Mouse (Mus musculus): ENCODE results near the gene Ccnjl. TPM values are rescaled to one million over a fixed set of nuclear protein-coding genes. Genes with fewer than 3 reads are reported as not detected.

Gene Ccnjl
- polyA plus RNA-seq, 1 experiment: 7.9 TPM

DNA sequence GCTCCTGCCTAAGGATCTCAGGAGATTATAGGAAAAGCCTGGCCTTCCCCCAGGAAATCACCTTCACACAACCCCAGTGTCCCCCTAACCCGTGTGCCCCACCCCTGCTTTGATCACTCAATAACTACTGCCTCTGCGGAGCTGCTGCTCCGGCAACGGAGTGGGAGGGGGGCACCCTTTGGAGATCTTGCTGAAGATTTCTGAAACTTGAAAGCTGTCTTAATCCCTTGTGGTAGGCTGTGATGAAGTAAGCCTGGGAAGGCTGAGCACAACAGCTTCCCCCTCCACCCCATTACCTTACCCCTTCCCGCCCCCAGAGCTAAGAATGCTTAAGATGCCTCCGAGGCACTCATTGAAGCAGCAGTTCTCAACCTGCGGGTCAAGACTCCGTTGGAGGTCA lies 37.3 kb downstream of the Ccnjl start:
- H3K36me3 ChIP-seq (ENCODE audit: control insufficient read depth, insufficient read depth, low read length): peaks cover 4% of the 10 kb centered on the region; the same call in 1 of the 2 replicates
- WGBS: 66% methylated on average over 8 of the region's 8 CpGs
- H3K27ac ChIP-seq (ENCODE audit: insufficient read depth, low read depth, low read length): no peak overlapping the region
- no peaks in the 10 kb centered on the region for H3K27me3 ChIP-seq (ENCODE audit: control insufficient read depth, insufficient read depth, low read length)
- H3K4me1 ChIP-seq (ENCODE audit: control insufficient read depth, insufficient read depth, insufficient read length, low read length): peaks cover 2% of the 10 kb centered on the region; the same call in 1 of the 2 replicates
- no peak overlapping the region for H3K4me3 ChIP-seq (ENCODE audit: low read depth, low read length)
- TF ChIP-seq POLR2A (IDR thresholded peaks at IDR 0.05; ENCODE audit: low read depth, low read length) (no peak), CTCF (IDR thresholded peaks at IDR 0.05; ENCODE audit: extremely low read depth, insufficient read length, insufficient replicate concordance, low read depth, low read length) (no peak)

DNA sequence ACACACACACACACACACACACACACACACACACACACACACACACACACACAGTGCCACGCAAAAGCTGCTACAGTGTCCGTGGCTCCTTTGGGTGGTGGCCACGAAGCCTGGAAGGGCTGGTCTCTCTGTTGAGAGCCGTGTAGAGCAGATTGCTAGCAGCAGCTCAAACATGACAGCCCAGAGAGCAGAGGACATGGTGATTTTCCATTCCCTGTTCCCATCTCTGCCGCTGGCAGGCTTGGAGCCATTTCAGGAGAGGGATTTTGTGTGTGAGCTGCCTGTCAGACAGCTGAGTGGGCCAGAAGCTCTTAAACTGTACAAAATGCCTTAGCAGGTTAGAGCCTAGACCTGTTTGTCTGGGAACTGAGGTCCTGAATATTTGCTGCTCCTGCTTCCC lies 38.1 kb downstream of the Ccnjl start:
- 77% methylated on average over 5 of the region's 5 CpGs for WGBS
- no peak for TF ChIP-seq CTCF (IDR thresholded peaks at IDR 0.05; ENCODE audit: extremely low read depth, insufficient read length, insufficient replicate concordance, low read depth, low read length)
- no peak for TF ChIP-seq POLR2A (IDR thresholded peaks at IDR 0.05; ENCODE audit: low read depth, low read length)
- Histone ChIP-seq H3K4me1 (ENCODE audit: control insufficient read depth, insufficient read depth, insufficient read length, low read length) (peaks cover 2% of the 10 kb centered on the region; the same call in 1 of the 2 replicates), H3K27ac (ENCODE audit: insufficient read depth, low read depth, low read length) (no peak overlapping the region), H3K27me3 (ENCODE audit: control insufficient read depth, insufficient read depth, low read length) (no peaks in the 10 kb centered on the region), H3K36me3 (ENCODE audit: control insufficient read depth, insufficient read depth, low read length) (peaks cover 4% of the 10 kb centered on the region; the same call in 1 of the 2 replicates), H3K4me3 (ENCODE audit: low read depth, low read length) (no peak overlapping the region)

DNA sequence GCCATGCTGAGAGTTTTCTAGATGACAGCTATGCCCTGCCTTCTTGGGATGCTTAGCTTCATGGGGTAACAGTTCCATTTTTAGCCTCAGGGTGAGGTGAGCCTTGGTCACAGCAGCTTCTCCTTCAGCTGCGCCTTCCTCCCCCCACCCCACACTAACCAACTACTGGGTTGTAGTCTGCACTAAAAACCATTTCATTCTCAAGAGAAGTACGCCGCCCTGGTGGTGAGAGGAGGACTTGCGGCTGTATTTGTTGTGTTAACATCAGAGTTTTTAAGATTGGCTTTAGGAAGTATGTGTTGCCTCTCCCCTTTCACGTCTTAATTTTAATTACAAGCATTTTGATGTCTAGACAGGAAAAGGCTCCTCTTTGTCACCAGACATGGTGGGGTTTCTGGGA lies 39.7 kb downstream of the Ccnjl start:
- peaks cover 2% of the 10 kb centered on the region; the same call in 1 of the 2 replicates for H3K4me1 ChIP-seq (ENCODE audit: control insufficient read depth, insufficient read depth, insufficient read length, low read length)
- WGBS: 44% methylated on average over 5 of the region's 5 CpGs
- TF ChIP-seq POLR2A (IDR thresholded peaks at IDR 0.05; ENCODE audit: low read depth, low read length): no peak
- TF ChIP-seq CTCF (IDR thresholded peaks at IDR 0.05; ENCODE audit: extremely low read depth, insufficient read length, insufficient replicate concordance, low read depth, low read length): peak; percentile 73; the same call in 1 of the 2 replicates

DNA sequence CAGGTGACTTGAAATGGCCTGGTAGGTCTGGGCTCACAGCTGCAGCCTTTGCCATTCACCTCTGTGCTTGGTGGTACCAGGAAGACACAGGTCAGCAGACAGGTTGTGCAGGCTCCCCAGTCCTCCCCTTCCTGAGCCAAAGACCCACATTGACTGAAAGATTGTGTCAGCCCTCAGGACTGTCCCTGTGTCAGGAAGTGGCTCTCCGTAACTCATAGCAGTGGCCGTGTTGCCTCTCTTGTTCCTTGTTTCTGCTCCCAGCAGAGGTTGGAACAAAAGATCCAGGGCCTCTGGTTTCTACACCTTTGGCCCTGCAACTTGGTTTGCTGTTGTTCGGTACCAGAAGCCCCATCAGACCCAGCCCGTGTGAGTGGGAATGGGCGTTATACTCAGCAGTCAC lies 40.6 kb downstream of the Ccnjl start:
- H3K27me3 ChIP-seq (ENCODE audit: control insufficient read depth, insufficient read depth, low read length): no peaks in the 10 kb centered on the region
- 84% methylated on average over 5 of the region's 5 CpGs for WGBS
- TF ChIP-seq POLR2A (IDR thresholded peaks at IDR 0.05; ENCODE audit: low read depth, low read length) (no peak), CTCF (IDR thresholded peaks at IDR 0.05; ENCODE audit: extremely low read depth, insufficient read length, insufficient replicate concordance, low read depth, low read length) (no peak)
- no peak overlapping the region for H3K27ac ChIP-seq (ENCODE audit: insufficient read depth, low read depth, low read length)
- peaks cover 2% of the 10 kb centered on the region; the same call in 1 of the 2 replicates for H3K4me1 ChIP-seq (ENCODE audit: control insufficient read depth, insufficient read depth, insufficient read length, low read length)
- 0 out of 2 replicates have a peak, but pooled peaks cover 2% of the 10 kb centered on the region for H3K36me3 ChIP-seq (ENCODE audit: control insufficient read depth, insufficient read depth, low read length)
- H3K4me3 ChIP-seq (ENCODE audit: low read depth, low read length): no peak overlapping the region

More for the DNA sequence above, 39.7 kb downstream of the Ccnjl start:
- no peak overlapping the region for H3K4me3 ChIP-seq (ENCODE audit: low read depth, low read length)
- H3K27me3 ChIP-seq (ENCODE audit: control insufficient read depth, insufficient read depth, low read length): no peaks in the 10 kb centered on the region
- 0 out of 2 replicates have a peak, but pooled peaks cover 2% of the 10 kb centered on the region for H3K36me3 ChIP-seq (ENCODE audit: control insufficient read depth, insufficient read depth, low read length)
- H3K27ac ChIP-seq (ENCODE audit: insufficient read depth, low read depth, low read length): no peak overlapping the region

DNA sequence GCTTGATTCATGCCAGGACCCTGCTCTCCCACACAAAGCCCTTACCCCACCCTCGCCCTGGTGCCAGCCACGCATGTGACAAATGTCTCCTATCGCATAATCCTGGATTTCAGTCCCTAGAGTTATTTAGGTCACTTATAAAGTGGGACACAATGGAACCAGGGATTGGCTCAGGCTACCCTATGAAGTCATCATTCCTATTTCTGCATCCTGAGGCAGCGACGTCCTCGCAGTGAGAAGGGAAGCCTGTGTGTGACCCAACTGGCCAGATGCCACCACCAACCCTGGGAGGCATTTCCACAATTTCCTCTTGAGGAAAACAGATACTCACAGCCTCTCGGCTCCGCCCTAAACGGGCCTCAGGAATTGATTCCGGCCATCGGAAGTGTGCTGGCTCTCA lies 41.0 kb downstream of the Ccnjl start:
- Histone ChIP-seq H3K27me3 (ENCODE audit: control insufficient read depth, insufficient read depth, low read length) (no peaks in the 10 kb centered on the region), H3K36me3 (ENCODE audit: control insufficient read depth, insufficient read depth, low read length) (no peaks in the 10 kb centered on the region), H3K4me1 (ENCODE audit: control insufficient read depth, insufficient read depth, insufficient read length, low read length) (peaks cover 2% of the 10 kb centered on the region; the same call in 1 of the 2 replicates), H3K4me3 (ENCODE audit: low read depth, low read length) (no peak overlapping the region), H3K27ac (ENCODE audit: insufficient read depth, low read depth, low read length) (no peak overlapping the region)
- TF ChIP-seq CTCF (IDR thresholded peaks at IDR 0.05; ENCODE audit: extremely low read depth, insufficient read length, insufficient replicate concordance, low read depth, low read length): no peak
- no peak for TF ChIP-seq POLR2A (IDR thresholded peaks at IDR 0.05; ENCODE audit: low read depth, low read length)
- 64% methylated on average over 11 of the region's 11 CpGs for WGBS

DNA sequence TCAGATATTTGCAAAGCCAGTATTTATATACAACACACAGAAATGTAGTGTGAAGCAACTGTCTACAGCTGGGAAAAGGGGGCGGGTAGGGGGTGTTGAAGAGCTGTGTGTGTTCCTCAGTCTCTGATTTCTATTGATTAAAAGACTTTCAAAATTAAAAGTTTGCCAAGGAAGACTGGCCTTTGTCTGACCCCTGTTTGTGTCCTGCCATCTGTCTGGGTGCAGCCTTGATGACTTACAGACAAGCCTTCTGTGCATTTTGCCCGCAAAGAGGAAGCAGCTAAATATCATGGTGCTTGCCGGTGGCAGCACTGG lies 46.4 kb downstream of the Ccnjl start:
- 38% methylated on average over 3 of the region's 3 CpGs for WGBS
- H3K4me1 ChIP-seq (ENCODE audit: control insufficient read depth, insufficient read depth, insufficient read length, low read length): no peaks in the 10 kb centered on the region
- H3K4me3 ChIP-seq (ENCODE audit: low read depth, low read length): no peak overlapping the region
- H3K36me3 ChIP-seq (ENCODE audit: control insufficient read depth, insufficient read depth, low read length): peaks cover 2% of the 10 kb centered on the region; the same call in 1 of the 2 replicates
- no peaks in the 10 kb centered on the region for H3K27me3 ChIP-seq (ENCODE audit: control insufficient read depth, insufficient read depth, low read length)
- H3K27ac ChIP-seq (ENCODE audit: insufficient read depth, low read depth, low read length): no peak overlapping the region
- TF ChIP-seq CTCF (IDR thresholded peaks at IDR 0.05; ENCODE audit: extremely low read depth, insufficient read length, insufficient replicate concordance, low read depth, low read length) (no peak), POLR2A (IDR thresholded peaks at IDR 0.05; ENCODE audit: low read depth, low read length) (no peak)

DNA sequence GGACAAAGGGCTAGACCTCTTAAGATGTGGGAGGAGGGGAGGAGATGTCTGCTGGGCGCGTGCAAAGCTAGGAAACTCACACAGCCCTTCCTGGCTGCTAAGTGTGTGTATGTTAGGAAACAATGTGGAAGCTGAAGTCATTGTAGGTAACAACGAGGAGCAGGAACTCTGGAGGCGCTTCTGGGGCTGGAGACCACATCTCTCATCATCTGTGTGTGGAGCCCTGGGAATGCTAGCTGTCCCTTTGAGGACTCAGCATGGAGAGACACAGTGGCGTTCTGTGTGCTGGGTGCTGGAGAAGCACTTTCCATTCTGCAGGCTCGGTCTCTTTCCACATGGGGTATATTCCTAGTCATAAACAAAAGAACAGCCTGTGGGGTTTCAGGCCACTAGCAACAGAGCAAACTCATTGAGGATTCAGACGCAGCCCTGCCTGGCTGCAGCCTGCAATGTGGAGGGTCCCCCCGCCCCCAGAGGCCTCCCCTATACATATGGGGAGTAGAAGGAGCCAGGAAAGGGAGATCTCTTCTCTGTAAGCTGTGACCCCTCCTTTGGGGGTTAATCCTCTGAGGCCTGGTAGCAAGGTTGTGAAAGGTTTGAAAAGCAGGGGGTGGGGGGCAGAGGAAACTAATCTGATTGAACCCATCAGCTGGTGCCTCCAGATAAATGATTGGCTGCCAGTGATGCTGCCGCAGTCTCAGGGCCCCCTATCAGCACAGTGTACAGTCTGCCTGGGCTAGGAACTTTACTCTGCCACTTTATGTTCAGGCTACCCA lies 47.0 kb downstream of the Ccnjl start:
- no peak overlapping the region for H3K4me3 ChIP-seq (ENCODE audit: low read depth, low read length)
- 64% methylated on average over 9 of the region's 9 CpGs for WGBS
- TF ChIP-seq POLR2A (IDR thresholded peaks at IDR 0.05; ENCODE audit: low read depth, low read length) (no peak), CTCF (IDR thresholded peaks at IDR 0.05; ENCODE audit: extremely low read depth, insufficient read length, insufficient replicate concordance, low read depth, low read length) (no peak)
- H3K27me3 ChIP-seq (ENCODE audit: control insufficient read depth, insufficient read depth, low read length): no peaks in the 10 kb centered on the region
- no peak overlapping the region for H3K27ac ChIP-seq (ENCODE audit: insufficient read depth, low read depth, low read length)
- peaks cover 2% of the 10 kb centered on the region; the same call in 1 of the 2 replicates for H3K36me3 ChIP-seq (ENCODE audit: control insufficient read depth, insufficient read depth, low read length)
- H3K4me1 ChIP-seq (ENCODE audit: control insufficient read depth, insufficient read depth, insufficient read length, low read length): no peaks in the 10 kb centered on the region
